Mouse (Mus musculus): ENCODE data around the gene Prdm13.

The Prdm13 gene

GRCm38 (mm10) chr4:21678101-21678974 lies 7.4 kb downstream of the Prdm13 start:
- no peak for DNase-seq

GRCm38 (mm10) chr4:21674691-21675090 lies 11.1 kb downstream of the Prdm13 start:
- no peak for DNase-seq

GRCm38 (mm10) chr4:21674042-21674441 lies 11.7 kb downstream of the Prdm13 start:
- DNase-seq, result no peak

- no peak for DNase-seq
Observed at GRCm38 (mm10) chr4:21665961-21666360, 19.8 kb downstream of the Prdm13 start.

- DNase-seq, result no peak
Observed at GRCm38 (mm10) chr4:21658184-21658583, 27.6 kb downstream of the Prdm13 start.

GRCm38 (mm10) chr4:21629275-21629583 lies 56.5 kb downstream of the Prdm13 start:
- DNase-seq, result no peak

- DNase-seq, result no peak
Observed at GRCm38 (mm10) chr4:21628367-21629274, 57.1 kb downstream of the Prdm13 start.
